Mouse (Mus musculus): ENCODE results near the gene Zfp683. TPM values are rescaled to one million over a fixed set of nuclear protein-coding genes. Genes with fewer than 3 reads are reported as not detected.

The Zfp683 gene
- polyA plus RNA-seq, 1 experiment = 4.9 TPM

- Histone ChIP-seq H3K27me3 (ENCODE audit: control insufficient read depth, insufficient read depth, low read length) (no peaks in the 10 kb centered on the region), H3K36me3 (ENCODE audit: control insufficient read depth, insufficient read depth, low read length) (no peaks in the 10 kb centered on the region), H3K27ac (ENCODE audit: control insufficient read depth, insufficient read depth, low read length) (no peak overlapping the region), H3K4me3 (ENCODE audit: control insufficient read depth, insufficient read depth, low read length) (peak overlapping the region; percentile 68), H3K4me1 (replicated peaks; ENCODE audit: control insufficient read depth, insufficient read depth, low read length) (peaks cover 45% of the 10 kb centered on the region)
- no peak for TF ChIP-seq CTCF (IDR thresholded peaks at IDR 0.05; ENCODE audit: borderline replicate concordance, control insufficient read depth, extremely low read depth, insufficient read depth, low read length, poor library complexity)
- no peak for TF ChIP-seq POLR2A (IDR thresholded peaks at IDR 0.05; ENCODE audit: control insufficient read depth, extremely low read depth, insufficient read depth, low read length, poor library complexity)
- no peak for DNase-seq
- WGBS = 17% methylated on average over 21 of the region's 21 CpGs
Measured at GRCm38 (mm10) chr4:134102742-134103119, 49.1 kb downstream of the Zfp683 start.

GRCm38 (mm10) chr4:134106105-134106504 is 52.5 kb downstream of the Zfp683 start:
- no peak for DNase-seq

GRCm38 (mm10) chr4:134107730-134108129 is 54.1 kb downstream of the Zfp683 start:
- Histone ChIP-seq H3K27me3 (ENCODE audit: control insufficient read depth, insufficient read depth, low read length) (no peaks in the 10 kb centered on the region), H3K27ac (ENCODE audit: control insufficient read depth, insufficient read depth, low read length) (no peak overlapping the region), H3K4me1 (replicated peaks; ENCODE audit: control insufficient read depth, insufficient read depth, low read length) (peaks cover 57% of the 10 kb centered on the region), H3K4me3 (ENCODE audit: control insufficient read depth, insufficient read depth, low read length) (no peak overlapping the region), H3K36me3 (ENCODE audit: control insufficient read depth, insufficient read depth, low read length) (no peaks in the 10 kb centered on the region)
- TF ChIP-seq CTCF (IDR thresholded peaks at IDR 0.05; ENCODE audit: borderline replicate concordance, control insufficient read depth, extremely low read depth, insufficient read depth, low read length, poor library complexity) (no peak), POLR2A (IDR thresholded peaks at IDR 0.05; ENCODE audit: control insufficient read depth, extremely low read depth, insufficient read depth, low read length, poor library complexity) (no peak)
- DNase-seq = no peak
- WGBS = 53% methylated on average over 7 of the region's 7 CpGs

More at GRCm38 (mm10) chr4:134106105-134106504, 52.5 kb downstream of the Zfp683 start:
- H3K4me1 ChIP-seq (replicated peaks; ENCODE audit: control insufficient read depth, insufficient read depth, low read length) = peaks cover 51% of the 10 kb centered on the region
- no peaks in the 10 kb centered on the region for H3K36me3 ChIP-seq (ENCODE audit: control insufficient read depth, insufficient read depth, low read length)
- 8% methylated on average over 7 of the region's 7 CpGs for WGBS
- H3K27me3 ChIP-seq (ENCODE audit: control insufficient read depth, insufficient read depth, low read length) = no peaks in the 10 kb centered on the region
- H3K4me3 ChIP-seq (ENCODE audit: control insufficient read depth, insufficient read depth, low read length) = no peak overlapping the region
- TF ChIP-seq CTCF (IDR thresholded peaks at IDR 0.05; ENCODE audit: borderline replicate concordance, control insufficient read depth, extremely low read depth, insufficient read depth, low read length, poor library complexity) (no peak), POLR2A (IDR thresholded peaks at IDR 0.05; ENCODE audit: control insufficient read depth, extremely low read depth, insufficient read depth, low read length, poor library complexity) (no peak)
- no peak overlapping the region for H3K27ac ChIP-seq (ENCODE audit: control insufficient read depth, insufficient read depth, low read length)

GRCm38 (mm10) chr4:134108196-134108595 is 54.6 kb downstream of the Zfp683 start:
- Histone ChIP-seq H3K36me3 (ENCODE audit: control insufficient read depth, insufficient read depth, low read length) (no peaks in the 10 kb centered on the region), H3K4me1 (replicated peaks; ENCODE audit: control insufficient read depth, insufficient read depth, low read length) (peaks cover 60% of the 10 kb centered on the region), H3K4me3 (ENCODE audit: control insufficient read depth, insufficient read depth, low read length) (no peak overlapping the region), H3K27ac (ENCODE audit: control insufficient read depth, insufficient read depth, low read length) (no peak overlapping the region), H3K27me3 (ENCODE audit: control insufficient read depth, insufficient read depth, low read length) (no peaks in the 10 kb centered on the region)
- no peak for DNase-seq
- 86% methylated on average over 5 of the region's 5 CpGs for WGBS
- no peak for TF ChIP-seq POLR2A (IDR thresholded peaks at IDR 0.05; ENCODE audit: control insufficient read depth, extremely low read depth, insufficient read depth, low read length, poor library complexity)
- TF ChIP-seq CTCF (IDR thresholded peaks at IDR 0.05; ENCODE audit: borderline replicate concordance, control insufficient read depth, extremely low read depth, insufficient read depth, low read length, poor library complexity) = no peak

Other genes starting within 250 kb of the Zfp683 start
- 79.3 and 84.0 TPM in 2 replicates for gene Rps6ka1, start 166.0 kb upstream of the Zfp683 start, polyA plus RNA-seq (2012; rRNA removed)
- 96.2 and 110 TPM in 2 replicates for gene Hmgn2, start 85.2 kb upstream of the Zfp683 start, polyA plus RNA-seq (2012; rRNA removed)
- 32.1 and 33.2 TPM in 2 replicates for gene Dhdds, start 52.9 kb upstream of the Zfp683 start, polyA plus RNA-seq (2012; rRNA removed)
- gene Lin28a, start 35.0 kb upstream of the Zfp683 start, polyA plus RNA-seq (2012; rRNA removed) = 0.03 TPM in 2 replicates
- 4.4 and 5.7 TPM in 2 replicates for gene Crybg2, start 7.0 kb downstream of the Zfp683 start, polyA plus RNA-seq (2012; rRNA removed)
- 355 and 480 TPM in 2 replicates for gene Cd52, start 41.2 kb downstream of the Zfp683 start, polyA plus RNA-seq (2012; rRNA removed)
- 91.3 and 120 TPM in 2 replicates for gene Ubxn11, start 48.7 kb downstream of the Zfp683 start, polyA plus RNA-seq (2012; rRNA removed)
- 1,368 and 1,549 TPM in 2 replicates for gene Sh3bgrl3, start 75.0 kb downstream of the Zfp683 start, polyA plus RNA-seq (2012; rRNA removed)
- gene Cep85, start 133.3 kb downstream of the Zfp683 start, polyA plus RNA-seq (2012; rRNA removed) = 127 and 145 TPM in 2 replicates
- 0.17 and 0.36 TPM in 2 replicates for gene Gm7534, start 149.2 kb downstream of the Zfp683 start, polyA plus RNA-seq (2012; rRNA removed)
- gene Catsper4, start 173.5 kb downstream of the Zfp683 start, polyA plus RNA-seq (2012; rRNA removed) = 0.11 and 0.16 TPM in 2 replicates
- gene Cnksr1, start 184.6 kb downstream of the Zfp683 start, polyA plus RNA-seq (2012; rRNA removed) = 3.6 and 4.3 TPM in 2 replicates
- not detected in 2 replicates for gene E130218I03Rik, start 189.8 kb downstream of the Zfp683 start, polyA plus RNA-seq (2012; rRNA removed)
- gene Zfp593, start 191.8 kb downstream of the Zfp683 start, polyA plus RNA-seq (2012; rRNA removed) = 14.8 and 15.1 TPM in 2 replicates
- not detected in 2 replicates for gene Gm30191, start 193.1 kb downstream of the Zfp683 start, polyA plus RNA-seq (2012; rRNA removed)
- 5.2 and 6.6 TPM in 2 replicates for gene Grrp1, start 200.3 kb downstream of the Zfp683 start, polyA plus RNA-seq (2012; rRNA removed)
- gene Pdik1l, start 234.1 kb downstream of the Zfp683 start, polyA plus RNA-seq (2012; rRNA removed) = 13.3 and 14.4 TPM in 2 replicates

Data from thymus, adult 2 months (tissue).